Mouse (Mus musculus) limb, embryonic 12.5 days (tissue): ENCODE results near the gene Lonrf2. TPM values are rescaled to one million over a fixed set of nuclear protein-coding genes. Genes with fewer than 3 reads are reported as not detected.

Experiments used
- ATAC-seq: fragments of 200-750 bp; cut with Nextera tagmentation; 2 replicates; pipeline ENCODE4 v1.8.0; 2017; ENCODE audit warnings: low read depth, moderate TSS enrichment; ENCODE audit not compliant: insufficient number of reproducible peaks, insufficient read depth, low FRiP score, low TSS enrichment
- H3K27ac ChIP-seq: fragments of 300-500 bp; sonication (generic); 2 replicates; pipeline ENCODE4 v1.5.1; 2016; ENCODE audit warnings: mild to moderate bottlenecking, moderate library complexity
- H3K27me3 ChIP-seq: fragments of 300-500 bp; sonication (generic); 2 replicates; pipeline ENCODE4 v1.6.1; 2016; ENCODE audit warnings: mild to moderate bottlenecking, moderate library complexity
- H3K36me3 ChIP-seq: fragments of 300-500 bp; sonication (generic); 2 replicates; pipeline ENCODE4 v1.6.1; 2016; ENCODE audit warnings: mild to moderate bottlenecking, moderate library complexity
- H3K4me1 ChIP-seq: fragments of 300-500 bp; sonication (generic); replicated peaks from 2 replicates; pipeline ENCODE4 v1.6.1; 2016
- H3K4me2 ChIP-seq: fragments of 300-500 bp; sonication (generic); 2 replicates; pipeline ENCODE4 v1.6.1; 2016; ENCODE audit warnings: mild to moderate bottlenecking, moderate library complexity
- H3K4me3 ChIP-seq: fragments of 300-500 bp; sonication (generic); replicated peaks from 2 replicates; pipeline ENCODE4 v1.5.1; 2016; ENCODE audit warnings: mild to moderate bottlenecking
- H3K9ac ChIP-seq: fragments of 300-500 bp; sonication (generic); replicated peaks from 2 replicates; pipeline ENCODE4 v1.6.1; 2016; ENCODE audit warnings: mild to moderate bottlenecking, moderate library complexity
- H3K9me3 ChIP-seq: fragments of 300-500 bp; sonication (generic); 2 replicates; pipeline ENCODE4 v1.6.1; 2016; ENCODE audit warnings: mild to moderate bottlenecking, moderate library complexity
- WGBS: fragments of 180-500 bp; shearing (Covaris S2); methylation state at CpG from one replicate; pipeline ENCODE4 v1.1.7; 2016; 5-methylcytosine and 5-hydroxymethylcytosine counted together
- polyA plus RNA-seq: library from polyadenylated mRNA; unstranded; fragments of >200 nt; fragmentation: Nextera tagmentation; extraction: Ambion mirVana; gene quantifications from 2 replicates; pipeline ENCODE4 v1.2.1, GENCODE M21; 2016

The Lonrf2 gene
- polyA plus RNA-seq, 1 experiment from 2014 or later = 0.81 TPM

GRCm38 (mm10) chr1:38839944-38840343, 3.4 kb upstream of the Lonrf2 start:
- peaks cover 7% of the 10 kb centered on the region for H3K4me1 ChIP-seq
- H3K27ac ChIP-seq = no peak overlapping the region
- no peaks in the 10 kb centered on the region for H3K9me3 ChIP-seq
- peaks cover 45% of the 10 kb centered on the region for H3K27me3 ChIP-seq
- no peak overlapping the region for H3K4me2 ChIP-seq
- WGBS = 28% methylated on average over 1 of the region's 1 CpGs
- H3K9ac ChIP-seq = no peak overlapping the region
- H3K4me3 ChIP-seq = no peak overlapping the region
- ATAC-seq = no peak
- no peaks in the 10 kb centered on the region for H3K36me3 ChIP-seq

GRCm38 (mm10) chr1:38835568-38836476, 689 bp downstream of the Lonrf2 start:
- Histone ChIP-seq H3K4me1 (peaks cover 7% of the 10 kb centered on the region), H3K9ac (peak overlapping the region; percentile 71), H3K4me2 (peak overlapping the region; percentile 100), H3K27ac (no peak overlapping the region), H3K27me3 (peaks cover 59% of the 10 kb centered on the region), H3K9me3 (no peaks in the 10 kb centered on the region), H3K4me3 (peak overlapping the region; percentile 70), H3K36me3 (no peaks in the 10 kb centered on the region)
- 0 out of 2 replicates have a peak, but pooled peaks have one; percentile 70 for ATAC-seq
- WGBS = 2% methylated on average over 100 of the region's 103 CpGs

GRCm38 (mm10) chr1:38834899-38835298, 1.6 kb downstream of the Lonrf2 start:
- Histone ChIP-seq H3K9ac (no peak overlapping the region), H3K9me3 (no peaks in the 10 kb centered on the region), H3K36me3 (no peaks in the 10 kb centered on the region), H3K27ac (no peak overlapping the region), H3K4me3 (peak overlapping the region; percentile 70; the same call in 1 of the 2 replicates), H3K4me1 (peaks cover 7% of the 10 kb centered on the region), H3K27me3 (peaks cover 59% of the 10 kb centered on the region), H3K4me2 (peak overlapping the region; percentile 100)
- WGBS = 27% methylated on average over 3 of the region's 3 CpGs
- no peak for ATAC-seq

GRCm38 (mm10) chr1:38824926-38825325, 11.6 kb downstream of the Lonrf2 start:
- no peaks in the 10 kb centered on the region for H3K27me3 ChIP-seq
- H3K4me3 ChIP-seq = no peak overlapping the region
- no peak overlapping the region for H3K9ac ChIP-seq
- H3K36me3 ChIP-seq = no peaks in the 10 kb centered on the region
- H3K27ac ChIP-seq = no peak overlapping the region
- no peaks in the 10 kb centered on the region for H3K9me3 ChIP-seq
- no peak overlapping the region for H3K4me2 ChIP-seq
- H3K4me1 ChIP-seq = 0 out of 2 replicates have a peak, but pooled peaks cover 3% of the 10 kb centered on the region
- ATAC-seq = no peak
- WGBS = 76% methylated on average over 2 of the region's 2 CpGs

- Histone ChIP-seq H3K4me2 (no peak overlapping the region), H3K9me3 (no peaks in the 10 kb centered on the region), H3K36me3 (no peaks in the 10 kb centered on the region), H3K27me3 (no peaks in the 10 kb centered on the region), H3K4me3 (no peak overlapping the region), H3K27ac (no peak overlapping the region), H3K4me1 (0 out of 2 replicates have a peak, but pooled peaks cover 3% of the 10 kb centered on the region), H3K9ac (no peak overlapping the region)
- WGBS = 62% methylated on average over 2 of the region's 2 CpGs
- no peak for ATAC-seq
Observed at GRCm38 (mm10) chr1:38823851-38824250, 12.7 kb downstream of the Lonrf2 start.

GRCm38 (mm10) chr1:38819691-38820090, 16.8 kb downstream of the Lonrf2 start:
- H3K27me3 ChIP-seq = no peaks in the 10 kb centered on the region
- no peak overlapping the region for H3K9ac ChIP-seq
- peaks cover 23% of the 10 kb centered on the region for H3K4me1 ChIP-seq
- no peak for ATAC-seq
- H3K4me3 ChIP-seq = no peak overlapping the region
- no peak overlapping the region for H3K4me2 ChIP-seq
- H3K36me3 ChIP-seq = no peaks in the 10 kb centered on the region
- no peaks in the 10 kb centered on the region for H3K9me3 ChIP-seq
- H3K27ac ChIP-seq = no peak overlapping the region

GRCm38 (mm10) chr1:38817671-38818070, 18.8 kb downstream of the Lonrf2 start:
- Histone ChIP-seq H3K4me1 (peaks cover 23% of the 10 kb centered on the region), H3K9ac (no peak overlapping the region), H3K27me3 (no peaks in the 10 kb centered on the region), H3K27ac (0 out of 2 replicates have a peak overlapping the region, but pooled peaks have one; percentile 5), H3K4me3 (no peak overlapping the region), H3K9me3 (no peaks in the 10 kb centered on the region), H3K4me2 (no peak overlapping the region), H3K36me3 (0 out of 2 replicates have a peak, but pooled peaks cover 4% of the 10 kb centered on the region)
- ATAC-seq = no peak
- 76% methylated on average over 3 of the region's 3 CpGs for WGBS

- 0 out of 2 replicates have a peak overlapping the region, but pooled peaks have one; percentile 5 for H3K27ac ChIP-seq
- no peaks in the 10 kb centered on the region for H3K9me3 ChIP-seq
- peaks cover 23% of the 10 kb centered on the region for H3K4me1 ChIP-seq
- 42% methylated on average over 9 of the region's 9 CpGs for WGBS
- H3K36me3 ChIP-seq = peaks cover 6% of the 10 kb centered on the region; the same call in 1 of the 2 replicates
- H3K4me2 ChIP-seq = no peak overlapping the region
- no peak overlapping the region for H3K4me3 ChIP-seq
- ATAC-seq = no peak
- H3K9ac ChIP-seq = no peak overlapping the region
- no peaks in the 10 kb centered on the region for H3K27me3 ChIP-seq
Observed at GRCm38 (mm10) chr1:38817268-38817667, 19.2 kb downstream of the Lonrf2 start.

GRCm38 (mm10) chr1:38816306-38816705, 20.2 kb downstream of the Lonrf2 start:
- WGBS = 31% methylated on average over 4 of the region's 4 CpGs
- Histone ChIP-seq H3K4me3 (no peak overlapping the region), H3K27ac (peak overlapping the region; percentile 69), H3K27me3 (no peaks in the 10 kb centered on the region), H3K4me2 (no peak overlapping the region), H3K36me3 (peaks cover 12% of the 10 kb centered on the region; the same call in 1 of the 2 replicates), H3K9ac (no peak overlapping the region), H3K4me1 (peaks cover 19% of the 10 kb centered on the region), H3K9me3 (no peaks in the 10 kb centered on the region)
- no peak for ATAC-seq

- no peaks in the 10 kb centered on the region for H3K4me1 ChIP-seq
- H3K9ac ChIP-seq = no peak overlapping the region
- H3K36me3 ChIP-seq = peaks cover 5% of the 10 kb centered on the region; the same call in 1 of the 2 replicates
- no peaks in the 10 kb centered on the region for H3K27me3 ChIP-seq
- no peak overlapping the region for H3K4me3 ChIP-seq
- no peaks in the 10 kb centered on the region for H3K9me3 ChIP-seq
- H3K27ac ChIP-seq = no peak overlapping the region
- no peak overlapping the region for H3K4me2 ChIP-seq
- ATAC-seq = no peak
- WGBS = 92% methylated on average over 4 of the region's 4 CpGs
Observed at GRCm38 (mm10) chr1:38807121-38807520, 29.4 kb downstream of the Lonrf2 start.

GRCm38 (mm10) chr1:38800402-38800801, 36.1 kb downstream of the Lonrf2 start:
- Histone ChIP-seq H3K4me1 (no peaks in the 10 kb centered on the region), H3K27ac (no peak overlapping the region), H3K4me3 (no peak overlapping the region), H3K36me3 (no peaks in the 10 kb centered on the region), H3K9me3 (no peaks in the 10 kb centered on the region), H3K27me3 (no peaks in the 10 kb centered on the region), H3K4me2 (no peak overlapping the region), H3K9ac (no peak overlapping the region)
- ATAC-seq = no peak
- 75% methylated on average over 7 of the region's 7 CpGs for WGBS
